Mouse (Mus musculus) myocyte (in vitro differentiated cells): ENCODE data around the gene Mpzl1. TPM values are rescaled to one million over a fixed set of nuclear protein-coding genes. Genes with fewer than 3 reads are reported as not detected.
"Not testable (repeated sequence)": the region's sequence is repeated elsewhere in the genome, so short reads cannot be mapped to it uniquely, and the experiment has no call there.

Experiments
- H3K27me3 ChIP-seq: one replicate; pipeline ENCODE4 v1.6.1; 2011; ENCODE audit not compliant: control insufficient read depth, insufficient read depth, insufficient read length
- H3K36me3 ChIP-seq: one replicate; pipeline ENCODE4 v1.6.1; 2011; ENCODE audit not compliant: control insufficient read depth, insufficient read depth
- H3K4me2 ChIP-seq: one replicate; pipeline ENCODE4 v1.6.1; 2011; ENCODE audit warnings: low read depth, control low read depth
- H3K4me3 ChIP-seq: one replicate; pipeline ENCODE4 v1.5.1; 2011; ENCODE audit warnings: mild to moderate bottlenecking, control low read depth, moderate library complexity
- H3K79me2 ChIP-seq: one replicate; pipeline ENCODE4 v1.6.1; 2011; ENCODE audit not compliant: control insufficient read depth, insufficient read depth
- H3ac ChIP-seq: one replicate; pipeline ENCODE4 v1.6.1; 2011; ENCODE audit not compliant: control insufficient read depth, insufficient read length
- CEBPB ChIP-seq: IDR thresholded peaks from 2 replicates; pipeline ENCODE4 v1.6.1; 2011; ENCODE audit warnings: mild to moderate bottlenecking, moderate library complexity; ENCODE audit not compliant: poor library complexity, insufficient read depth, severe bottlenecking
- E2F4 ChIP-seq: IDR thresholded peaks from one replicate; pipeline ENCODE4 v1.6.1; 2011; ENCODE audit warnings: mild to moderate bottlenecking, control low read depth, moderate library complexity; ENCODE audit not compliant: insufficient read depth
- MAX ChIP-seq: IDR thresholded peaks from one replicate; pipeline ENCODE4 v1.6.1; 2011; ENCODE audit warnings: low read depth, mild to moderate bottlenecking, control low read depth
- MYOD1 ChIP-seq, 3 experiments: IDR thresholded peaks; one replicate each; pipeline ENCODE4 v1.6.1; 2011; ENCODE audit warnings: control low read depth in 2 of 3, low read depth in 2 of 3, mild to moderate bottlenecking in 2 of 3, moderate library complexity in 1 of 3; ENCODE audit not compliant: insufficient read length in 2 of 3, control insufficient read depth in 1 of 3
- MYOG ChIP-seq, 3 experiments: IDR thresholded peaks; one replicate each; pipeline ENCODE4 v1.6.1; 2011; ENCODE audit warnings: control low read depth in 2 of 3, low read depth in 2 of 3, mild to moderate bottlenecking in 2 of 3; ENCODE audit not compliant: insufficient read length in 2 of 3, control insufficient read depth in 1 of 3, insufficient read depth in 1 of 3
- POLR2A ChIP-seq: IDR thresholded peaks from one replicate; pipeline ENCODE4 v1.6.1; 2011; ENCODE audit warnings: low read depth, mild to moderate bottlenecking, control low read depth, moderate library complexity; ENCODE audit not compliant: insufficient read length
- POLR2AphosphoS2 ChIP-seq: IDR thresholded peaks from one replicate; pipeline ENCODE4 v1.6.1; 2011; ENCODE audit warnings: low read depth, control low read depth; ENCODE audit not compliant: insufficient read length
- REST ChIP-seq: IDR thresholded peaks from one replicate; pipeline ENCODE4 v1.6.1; 2011; ENCODE audit warnings: mild to moderate bottlenecking, control low read depth, moderate library complexity; ENCODE audit not compliant: insufficient read depth, insufficient read length
- SRF ChIP-seq: IDR thresholded peaks from one replicate; pipeline ENCODE4 v1.6.1; 2011; ENCODE audit warnings: low read depth; ENCODE audit not compliant: control insufficient read depth, insufficient read length
- TCF12 ChIP-seq: IDR thresholded peaks from one replicate; pipeline ENCODE4 v1.6.1; 2011; ENCODE audit warnings: mild to moderate bottlenecking, control low read depth; ENCODE audit not compliant: poor library complexity, insufficient read depth, severe bottlenecking
- TCF3 ChIP-seq: IDR thresholded peaks from one replicate; pipeline ENCODE4 v1.6.1; 2011; ENCODE audit warnings: low read depth, control low read depth; ENCODE audit not compliant: insufficient read length
- USF1 ChIP-seq: IDR thresholded peaks from one replicate; pipeline ENCODE4 v1.6.1; 2011; ENCODE audit warnings: low read depth, mild to moderate bottlenecking, control low read depth, moderate library complexity
- polyA plus RNA-seq: library from polyadenylated mRNA; unstranded; fragments of >200 nt; fragmentation: generic; extraction: Trizol; gene quantifications from one replicate; pipeline ENCODE4 v1.2.1, GENCODE M21; 2012; ENCODE audit warnings: missing spikeins

Mpzl1 gene
- polyA plus RNA-seq, result 11.8 TPM

- no peaks in the 10 kb centered on the region for H3K79me2 ChIP-seq
- no peaks in the 10 kb centered on the region for H3K27me3 ChIP-seq
- H3K36me3 ChIP-seq, result no peaks in the 10 kb centered on the region
- TF ChIP-seq CEBPB (no peak), MYOG (IDR thresholded peaks at IDR 0.05; ENCODE audit: control insufficient read depth in 1 of 3, insufficient read depth in 1 of 3, insufficient read length in 2 of 3, low read depth in 2 of 3) (peak in 1 of 3 experiments; percentile 23), POLR2AphosphoS2 (peak; percentile 80), POLR2A (peak; percentile 93), USF1 (no peak), REST (peak; percentile 30), TCF3 (no peak), MAX (no peak), SRF (peak; percentile 43), E2F4 (no peak), TCF12 (no peak), MYOD1 (IDR thresholded peaks at IDR 0.05; ENCODE audit: control insufficient read depth in 1 of 3, insufficient read length in 2 of 3, low read depth in 2 of 3) (peak in 1 of 3 experiments; percentile 14)
- H3K4me2 ChIP-seq, result peak within 1 kb of the TSS; percentile 89
- H3ac ChIP-seq, result peak within 1 kb of the TSS; percentile 10
- H3K4me3 ChIP-seq, result peak within 1 kb of the TSS; percentile 24
Observed at GRCm38 (mm10) chr1:165634151-165634884, at the start of gene Mpzl1. Mpzl1 (minus strand) TSS chr1:165634538.

- Histone ChIP-seq H3ac (no peak overlapping the region), H3K36me3 (no peaks in the 10 kb centered on the region), H3K4me3 (no peak overlapping the region), H3K79me2 (no peaks in the 10 kb centered on the region), H3K4me2 (no peak overlapping the region), H3K27me3 (peaks cover 31% of the 10 kb centered on the region)
- no peak for TF ChIP-seq E2F4
- TF ChIP-seq TCF3, result no peak
- no peak for TF ChIP-seq SRF
- no peak for TF ChIP-seq MYOG (IDR thresholded peaks at IDR 0.05; ENCODE audit: control insufficient read depth in 1 of 3, insufficient read depth in 1 of 3, insufficient read length in 2 of 3, low read depth in 2 of 3)
- no peak for TF ChIP-seq CEBPB
- TF ChIP-seq REST, result no peak
- no peak for TF ChIP-seq POLR2AphosphoS2
- TF ChIP-seq POLR2A, result no peak
- no peak for TF ChIP-seq MAX
- TF ChIP-seq MYOD1 (IDR thresholded peaks at IDR 0.05; ENCODE audit: control insufficient read depth in 1 of 3, insufficient read length in 2 of 3, low read depth in 2 of 3), result no peak
- no peak for TF ChIP-seq USF1
- no peak for TF ChIP-seq TCF12
Observed at GRCm38 (mm10) chr1:165682056-165682853, 47.9 kb upstream of the Mpzl1 start.

DNA sequence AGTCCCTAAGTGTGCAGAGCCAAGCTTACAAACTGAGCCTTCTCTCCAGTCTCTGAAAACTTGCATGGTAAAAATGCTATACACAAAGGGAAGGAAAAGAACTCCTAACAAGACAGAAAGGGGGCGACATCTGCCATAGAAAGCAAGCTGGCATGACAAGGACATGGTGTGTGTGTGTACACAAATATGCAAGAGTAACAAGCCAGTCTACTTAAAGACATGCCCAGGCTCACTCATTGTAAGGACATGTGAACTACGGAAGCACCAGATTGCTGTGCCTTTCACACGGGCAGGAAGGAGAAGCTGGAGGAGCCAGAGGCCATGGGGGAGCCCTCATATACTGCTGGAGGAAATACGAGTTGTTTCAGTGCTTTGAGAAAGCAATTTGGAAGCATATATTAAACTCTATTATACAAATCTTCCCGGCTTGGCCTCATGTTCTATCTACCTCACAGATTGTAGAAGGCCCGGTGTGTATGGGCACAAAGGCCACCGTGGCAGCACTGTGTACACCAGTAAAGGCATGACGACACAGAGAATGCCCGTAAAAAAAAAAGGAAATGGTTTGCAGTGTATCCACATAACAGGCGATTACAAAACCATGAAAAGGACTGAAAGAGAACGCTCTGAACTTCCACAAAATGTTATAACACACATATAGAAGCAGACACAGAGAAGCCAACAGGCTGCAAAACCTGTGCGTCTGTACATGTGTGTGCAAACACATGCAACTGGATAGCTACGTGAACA is 46.9 kb upstream of the Mpzl1 start:
- Histone ChIP-seq H3K36me3 (no peaks in the 10 kb centered on the region), H3K79me2 (no peaks in the 10 kb centered on the region), H3ac (no peak overlapping the region), H3K4me2 (no peak overlapping the region), H3K4me3 (no peak overlapping the region), H3K27me3 (peaks cover 35% of the 10 kb centered on the region)
- TF ChIP-seq CEBPB, result no peak
- TF ChIP-seq TCF12, result no peak
- TF ChIP-seq MYOG (IDR thresholded peaks at IDR 0.05; ENCODE audit: control insufficient read depth in 1 of 3, insufficient read depth in 1 of 3, insufficient read length in 2 of 3, low read depth in 2 of 3), result no peak
- no peak for TF ChIP-seq POLR2A
- no peak for TF ChIP-seq REST
- no peak for TF ChIP-seq POLR2AphosphoS2
- no peak for TF ChIP-seq SRF
- no peak for TF ChIP-seq TCF3
- TF ChIP-seq MYOD1 (IDR thresholded peaks at IDR 0.05; ENCODE audit: control insufficient read depth in 1 of 3, insufficient read length in 2 of 3, low read depth in 2 of 3), result no peak
- TF ChIP-seq MAX, result no peak
- TF ChIP-seq E2F4, result no peak
- no peak for TF ChIP-seq USF1

DNA sequence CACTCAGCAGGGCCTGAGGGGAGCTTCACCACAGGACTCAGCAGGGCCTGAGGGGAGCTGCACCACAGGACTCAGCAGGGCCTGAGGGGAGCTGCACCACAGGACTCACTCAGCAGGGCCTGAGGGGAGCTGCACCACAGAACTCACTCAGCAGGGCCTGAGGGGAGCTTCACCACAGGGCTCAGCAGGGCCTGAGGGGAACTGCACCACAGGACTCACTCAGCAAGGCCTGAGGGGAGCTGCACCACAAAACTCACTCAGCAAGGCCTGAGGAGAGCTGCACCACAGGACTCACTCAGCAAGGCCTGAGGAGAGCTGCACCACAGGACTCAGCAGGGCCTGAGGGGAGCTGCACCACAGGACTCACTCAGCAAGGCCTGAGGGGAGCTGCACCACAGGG is 45.7 kb upstream of the Mpzl1 start:
- H3K4me3 ChIP-seq, H3K79me2 ChIP-seq, H3K36me3 ChIP-seq, H3ac ChIP-seq, H3K4me2 ChIP-seq: not testable (repeated sequence)
- H3K27me3 ChIP-seq, result peaks cover 43% of the 10 kb centered on the region
